In genomic region chr13:113368931-113369579, GRCm38 (mm10) we compare ENCODE assay signal across 15 mouse cellular contexts.
DNase-seq lines count a peak whose midpoint lies in the region; ATAC-seq lines count a peak whose summit lies in the region.
"Had no signal": no experiment of that assay in that cellular context is flagged by ENCODE, and none has a peak within 500 bp of the region (broad histone marks: within the 10 kb centered on the region; RNA-seq: fewer than 3 reads in every experiment).

No protein-coding gene starts in this region.

- H3K4me2 ChIP-seq in limb, embryonic 12.5 days: no peak overlapping the region
- H3K4me2 ChIP-seq: embryonic facial prominence, embryonic 13.5 days; heart, embryonic 13.5 days; liver, embryonic 15.5 days had no signal

- WGBS in limb, embryonic 12.5 days: 76% methylated on average over 13 of the region's 13 CpGs
- WGBS in limb, embryonic 10.5 days: 80% methylated on average over 13 of the region's 13 CpGs

- H3K36me3 ChIP-seq in limb, embryonic 12.5 days: peaks cover 35% of the 10 kb centered on the region
- peaks cover 13% of the 10 kb centered on the region; the same call in 1 of the 2 replicates for H3K36me3 ChIP-seq in limb, embryonic 10.5 days
- H3K36me3 ChIP-seq: liver, embryonic 15.5 days had no signal

- H3K27me3 ChIP-seq in limb, embryonic 12.5 days: no peaks in the 10 kb centered on the region
- H3K27me3 ChIP-seq in limb, embryonic 10.5 days (ENCODE audit: low read depth, poor library complexity, severe bottlenecking): no peaks in the 10 kb centered on the region
- H3K27me3 ChIP-seq: embryonic facial prominence, embryonic 13.5 days; heart, embryonic 13.5 days; liver, embryonic 15.5 days had no signal

- H3K9me3 ChIP-seq in limb, embryonic 12.5 days: no peaks in the 10 kb centered on the region
- no peaks in the 10 kb centered on the region for H3K9me3 ChIP-seq in limb, embryonic 10.5 days (replicated peaks)
- H3K9me3 ChIP-seq: embryonic facial prominence, embryonic 13.5 days; heart, embryonic 13.5 days; liver, embryonic 15.5 days had no signal

- peak; percentile 32; the same call in 1 of the 2 replicates for ATAC-seq in limb, embryonic 12.5 days (ENCODE audit: insufficient number of reproducible peaks, insufficient read depth, low FRiP score, low TSS enrichment, low read depth)
- no peak for ATAC-seq in granulocyte monocyte progenitor cell, adult 5-6 weeks (replicated peaks; ENCODE audit: poor library complexity, severe bottlenecking)
- ATAC-seq: inflammation-experienced regulatory T-cells, adult 6 months had no signal

- no peak overlapping the region for H3K4me3 ChIP-seq in limb, embryonic 12.5 days (replicated peaks)
- no peak overlapping the region for H3K4me3 ChIP-seq in limb, embryonic 10.5 days
- H3K4me3 ChIP-seq: embryonic facial prominence, embryonic 13.5 days; heart, embryonic 13.5 days; liver, embryonic 15.5 days had no signal

- no peak for DNase-seq in limb, embryonic 10.5 days (ENCODE audit: low spot score)
- peak; percentile 46 for DNase-seq in R1 (ENCODE audit: low read depth, low spot score)
- DNase-seq in kidney, adult 8-10 months: peak; percentile 73 to 85
- peak; percentile 81 to 87 for DNase-seq in kidney, postnatal 36 days
- DNase-seq in left cerebral cortex, postnatal 36 days (ENCODE audit: low spot score in 2 of 2): no peak
- DNase-seq: adrenal gland, postnatal 36 days; gastrocnemius, postnatal 25 days; left cerebral cortex, postnatal 4 days; lung, postnatal 36 days had no signal

- H3K27ac ChIP-seq in limb, embryonic 12.5 days: no peak overlapping the region
- no peak overlapping the region for H3K27ac ChIP-seq in limb, embryonic 10.5 days
- H3K27ac ChIP-seq: embryonic facial prominence, embryonic 13.5 days; heart, embryonic 13.5 days; liver, embryonic 15.5 days had no signal

- H3K9ac ChIP-seq in limb, embryonic 12.5 days (replicated peaks): no peak overlapping the region
- H3K9ac ChIP-seq: embryonic facial prominence, embryonic 13.5 days; heart, embryonic 13.5 days; liver, embryonic 15.5 days had no signal

- no peaks in the 10 kb centered on the region; the same call in 1 of the 2 replicates for H3K4me1 ChIP-seq in limb, embryonic 12.5 days (replicated peaks)
- H3K4me1 ChIP-seq in limb, embryonic 10.5 days: peaks cover 30% of the 10 kb centered on the region
- H3K4me1 ChIP-seq: liver, embryonic 15.5 days had no signal

- intact Hi-C loops in left cerebral cortex, postnatal 36 days (cut with DNase I): no loop called here

Comparison
In these comparisons a context has a peak if more than half of its experiments do, and no peak if none do; other contexts are left out.
1. DNase-seq: peak in R1 (single experiment), kidney, adult 8-10 months (2 of 2) and kidney, postnatal 36 days (2 of 2); none in limb, embryonic 10.5 days (single experiment) and left cerebral cortex, postnatal 36 days (0 of 2).